Mouse (Mus musculus) CH12.LX (cell line): ENCODE results near the gene Sh3rf1.

ENCODE experiments used
- CTCF ChIP-seq, 2 experiments: IDR thresholded peaks in 1 of 2; conservative IDR thresholded peaks in 1 of 2; 2 replicates each; pipeline ENCODE4 v1.5.1; 2011 to 2012; ENCODE audit warnings: low read depth in 2 of 2, low read length in 2 of 2, improper control_type of control experiment in 1 of 2, inconsistent platforms in 1 of 2, mild to moderate bottlenecking in 1 of 2, moderate library complexity in 1 of 2
- ETS1 ChIP-seq: conservative IDR thresholded peaks from 2 replicates; pipeline ENCODE4 v1.6.1; 2012; ENCODE audit warnings: low read depth, mild to moderate bottlenecking, inconsistent platforms, low read length, improper control_type of control experiment, moderate library complexity
- GABPA ChIP-seq: IDR thresholded peaks from 2 replicates; pipeline ENCODE4 v1.6.1; 2012; ENCODE audit warnings: low read depth, low read length, improper control_type of control experiment, inconsistent platforms; ENCODE audit not compliant: insufficient replicate concordance
- KAT2A ChIP-seq: IDR thresholded peaks from 2 replicates; pipeline ENCODE4 v1.6.1; 2012; ENCODE audit warnings: low read length, improper control_type of control experiment, inconsistent platforms; ENCODE audit not compliant: insufficient replicate concordance
- MAFK ChIP-seq: IDR thresholded peaks from 2 replicates; pipeline ENCODE4 v1.6.1; 2011; ENCODE audit warnings: low read length, improper control_type of control experiment; ENCODE audit not compliant: insufficient replicate concordance
- MEF2A ChIP-seq: IDR thresholded peaks from 2 replicates; pipeline ENCODE4 v1.6.1; 2014; ENCODE audit warnings: low read depth, mild to moderate bottlenecking, inconsistent platforms, low read length, improper control_type of control experiment, borderline replicate concordance
- NELFE ChIP-seq: IDR thresholded peaks from 2 replicates; pipeline ENCODE4 v1.6.1; 2011; ENCODE audit warnings: low read depth, low read length, improper control_type of control experiment
- POLR2A ChIP-seq: IDR thresholded peaks from 2 replicates; pipeline ENCODE4 v1.6.1; 2011; ENCODE audit warnings: low read depth, mild to moderate bottlenecking, improper control_type of control experiment, low read length
- RCOR1 ChIP-seq: conservative IDR thresholded peaks from 2 replicates; pipeline ENCODE4 v1.6.1; 2012; ENCODE audit warnings: low read depth, mild to moderate bottlenecking, inconsistent platforms, low read length, improper control_type of control experiment
- SIN3A ChIP-seq: IDR thresholded peaks from 2 replicates; pipeline ENCODE4 v1.6.1; 2012; ENCODE audit warnings: low read length, improper control_type of control experiment, inconsistent platforms
- SMC3 ChIP-seq: IDR thresholded peaks from 2 replicates; pipeline ENCODE4 v1.6.1; 2011; ENCODE audit warnings: low read depth, low read length, improper control_type of control experiment
- ZNF384 ChIP-seq: IDR thresholded peaks from 2 replicates; pipeline ENCODE4 v1.6.1; 2012; ENCODE audit warnings: low read depth, low read length, improper control_type of control experiment, inconsistent platforms

DNA sequence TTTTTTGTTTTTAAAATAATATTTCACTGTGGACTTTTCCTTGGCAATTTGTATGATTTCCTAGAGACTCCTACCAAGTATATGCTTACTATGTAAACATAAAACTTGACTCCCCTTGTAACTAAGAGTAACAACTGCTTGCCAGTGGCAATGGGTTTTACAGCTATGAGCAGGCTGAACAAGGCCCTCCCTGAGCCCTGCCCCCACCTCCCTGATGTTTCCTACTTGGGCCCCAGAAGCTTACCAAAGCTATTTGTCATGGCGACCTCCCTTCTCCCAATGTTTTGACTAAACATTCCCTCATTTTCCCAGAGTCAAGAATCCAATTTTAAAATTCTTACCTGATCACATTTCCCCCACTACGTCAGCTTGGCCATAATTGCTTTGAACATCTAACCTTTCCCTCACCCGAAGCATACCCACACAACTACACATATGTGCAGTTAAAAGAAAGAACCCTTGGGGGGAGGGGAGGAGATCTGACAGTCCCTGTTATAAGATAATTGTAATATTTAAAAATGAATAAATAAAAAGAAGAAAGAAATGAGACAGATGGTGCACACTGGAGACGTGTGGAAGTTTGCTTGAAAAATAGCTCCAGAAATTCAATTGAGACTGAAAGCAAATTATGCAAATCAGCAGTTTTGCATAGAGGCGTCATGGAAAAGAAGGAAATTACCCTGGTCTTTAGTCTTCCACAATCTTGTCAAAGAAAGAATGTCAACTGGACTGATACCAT, 8.4 kb upstream of the Sh3rf1 start:
- TF ChIP-seq CTCF (conservative IDR thresholded peaks at IDR 0.05 in 1 of 2, IDR thresholded peaks at IDR 0.05 in 1 of 2; ENCODE audit: low read depth in 2 of 2, low read length in 2 of 2) = no peak
- no peak for TF ChIP-seq GABPA
- TF ChIP-seq ZNF384 = no peak
- no peak for TF ChIP-seq RCOR1
- TF ChIP-seq POLR2A = no peak
- TF ChIP-seq SMC3 = no peak
- no peak for TF ChIP-seq SIN3A
- no peak for TF ChIP-seq KAT2A
- no peak for TF ChIP-seq NELFE
- TF ChIP-seq MAFK = peak; percentile 97
- peak; percentile 46; the same call in 1 of the 2 replicates for TF ChIP-seq MEF2A
- TF ChIP-seq ETS1 = no peak; the same call in 1 of the 2 replicates
